Mouse (Mus musculus) stomach, embryonic 16.5 days (tissue): ENCODE measurements around the gene Catsperd. TPM values are rescaled to one million over a fixed set of nuclear protein-coding genes. Genes with fewer than 3 reads are reported as not detected.

Experiments
- ATAC-seq: fragments of 200-750 bp; cut with Nextera tagmentation; 2 replicates; pipeline ENCODE4 v1.8.0; 2017; ENCODE audit warnings: moderate number of reproducible peaks, moderate TSS enrichment; ENCODE audit not compliant: insufficient read depth, low FRiP score
- H3K27ac ChIP-seq: fragments of 300-500 bp; sonication (generic); 2 replicates; pipeline ENCODE4 v1.5.1; 2014; ENCODE audit warnings: low read length
- H3K27me3 ChIP-seq: fragments of 300-500 bp; sonication (generic); 2 replicates; pipeline ENCODE4 v1.6.1; 2014; ENCODE audit warnings: low read length, control low read depth, mixed read lengths; ENCODE audit not compliant: control insufficient read depth, insufficient read depth
- H3K36me3 ChIP-seq: fragments of 300-500 bp; sonication (generic); 2 replicates; pipeline ENCODE4 v1.6.1; 2014; ENCODE audit warnings: low read length; ENCODE audit not compliant: control insufficient read depth, insufficient read depth
- H3K4me1 ChIP-seq: fragments of 300-500 bp; sonication (generic); 2 replicates; pipeline ENCODE4 v1.6.1; 2014; ENCODE audit warnings: low read length, control low read depth, mixed read lengths; ENCODE audit not compliant: control insufficient read depth, insufficient read depth
- H3K4me2 ChIP-seq: fragments of 300-500 bp; sonication (generic); 2 replicates; pipeline ENCODE4 v1.6.1; 2014; ENCODE audit warnings: low read depth, low read length, mixed read lengths
- H3K4me3 ChIP-seq: fragments of 300-500 bp; sonication (generic); replicated peaks from 2 replicates; pipeline ENCODE4 v1.5.1; 2014; ENCODE audit warnings: mild to moderate bottlenecking, low read length
- H3K9ac ChIP-seq: fragments of 300-500 bp; sonication (generic); 2 replicates; pipeline ENCODE4 v1.6.1; 2014; ENCODE audit warnings: low read length
- H3K9me3 ChIP-seq: fragments of 300-500 bp; sonication (generic); replicated peaks from 2 replicates; pipeline ENCODE4 v1.6.1; 2016; ENCODE audit warnings: low read length, control low read depth; ENCODE audit not compliant: control insufficient read depth
- WGBS: fragments of 180-500 bp; shearing (Covaris S2); extraction: QIAGEN DNeasy Blood & Tissue Kit; methylation state at CpG from one replicate; pipeline ENCODE4 v1.1.7; 2014; 5-methylcytosine and 5-hydroxymethylcytosine counted together
- polyA plus RNA-seq: library from polyadenylated mRNA; unstranded; fragments of >200 nt; fragmentation: Nextera tagmentation; extraction: Ambion mirVana; gene quantifications from 2 replicates; pipeline ENCODE4 v1.2.1, GENCODE M21; 2015

Catsperd gene
- polyA plus RNA-seq, 1 experiment from 2014 or later, result 0.65 TPM

GRCm38 (mm10) chr17:56709708-56710107, 81.8 kb downstream of the Catsperd start:
- no peak overlapping the region for H3K9ac ChIP-seq
- peaks cover 54% of the 10 kb centered on the region for H3K36me3 ChIP-seq
- H3K4me2 ChIP-seq, result no peak overlapping the region
- H3K9me3 ChIP-seq, result no peaks in the 10 kb centered on the region
- H3K4me3 ChIP-seq, result no peak overlapping the region
- no peak for ATAC-seq
- H3K27ac ChIP-seq, result no peak overlapping the region
- no peaks in the 10 kb centered on the region for H3K4me1 ChIP-seq
- no peaks in the 10 kb centered on the region for H3K27me3 ChIP-seq
- 84% methylated on average over 3 of the region's 3 CpGs for WGBS

Other genes starting within 250 kb of the Catsperd start
- gene Ptprs, start 151.7 kb upstream of the Catsperd start, polyA plus RNA-seq, result 58.5 and 61.9 TPM in 2 replicates
- gene Znrf4, start 115.7 kb upstream of the Catsperd start, polyA plus RNA-seq, result not detected in 2 replicates
- 17.5 and 21.3 TPM in 2 replicates for gene Gm20219, start 73.8 kb upstream of the Catsperd start, polyA plus RNA-seq
- 55.0 and 59.9 TPM in 2 replicates for gene Safb2, start 43.6 kb upstream of the Catsperd start, polyA plus RNA-seq
- gene Safb, start 43.3 kb upstream of the Catsperd start, polyA plus RNA-seq, result 78.9 and 88.5 TPM in 2 replicates
- 240 and 266 TPM in 2 replicates for gene 2410015M20Rik, start 18.4 kb upstream of the Catsperd start, polyA plus RNA-seq
- gene Rpl36, start 14.7 kb upstream of the Catsperd start, polyA plus RNA-seq, result 1,502 and 1,716 TPM in 2 replicates
- 40.7 and 42.9 TPM in 2 replicates for gene Lonp1, start 1.3 kb upstream of the Catsperd start, polyA plus RNA-seq
- gene Ranbp3, start 45.2 kb downstream of the Catsperd start, polyA plus RNA-seq, result 75.6 and 79.7 TPM in 2 replicates
- gene Ndufa11, start 89.6 kb downstream of the Catsperd start, polyA plus RNA-seq, result 426 and 434 TPM in 2 replicates
- 19.6 and 20.2 TPM in 2 replicates for gene Vmac, start 89.9 kb downstream of the Catsperd start, polyA plus RNA-seq
- 4.5 and 6.2 TPM in 2 replicates for gene Nrtn, start 129.4 kb downstream of the Catsperd start, polyA plus RNA-seq
- gene Dus3l, start 136.6 kb downstream of the Catsperd start, polyA plus RNA-seq, result 40.5 and 41.9 TPM in 2 replicates
- gene Prr22, start 142.1 kb downstream of the Catsperd start, polyA plus RNA-seq, result 1.0 and 1.1 TPM in 2 replicates
- gene Rfx2, start 202.9 kb downstream of the Catsperd start, polyA plus RNA-seq, result 5.5 and 6.5 TPM in 2 replicates
- not detected in 2 replicates for gene Acsbg2, start 246.3 kb downstream of the Catsperd start, polyA plus RNA-seq
- gene 1700061G19Rik, start 247.3 kb downstream of the Catsperd start, polyA plus RNA-seq, result 0.45 and 0.60 TPM in 2 replicates